Mouse (Mus musculus) limb, embryonic 12.5 days (tissue): ENCODE data around the gene Foxr1. TPM values are rescaled to one million over a fixed set of nuclear protein-coding genes. Genes with fewer than 3 reads are reported as not detected.

Source experiments
- ATAC-seq: fragments of 200-750 bp; cut with Nextera tagmentation; 2 replicates; pipeline ENCODE4 v1.8.0; 2017; ENCODE audit warnings: low read depth, moderate TSS enrichment; ENCODE audit not compliant: insufficient number of reproducible peaks, insufficient read depth, low FRiP score, low TSS enrichment
- H3K27ac ChIP-seq: fragments of 300-500 bp; sonication (generic); 2 replicates; pipeline ENCODE4 v1.5.1; 2016; ENCODE audit warnings: mild to moderate bottlenecking, moderate library complexity
- H3K27me3 ChIP-seq: fragments of 300-500 bp; sonication (generic); 2 replicates; pipeline ENCODE4 v1.6.1; 2016; ENCODE audit warnings: mild to moderate bottlenecking, moderate library complexity
- H3K36me3 ChIP-seq: fragments of 300-500 bp; sonication (generic); 2 replicates; pipeline ENCODE4 v1.6.1; 2016; ENCODE audit warnings: mild to moderate bottlenecking, moderate library complexity
- H3K4me1 ChIP-seq: fragments of 300-500 bp; sonication (generic); replicated peaks from 2 replicates; pipeline ENCODE4 v1.6.1; 2016
- H3K4me2 ChIP-seq: fragments of 300-500 bp; sonication (generic); 2 replicates; pipeline ENCODE4 v1.6.1; 2016; ENCODE audit warnings: mild to moderate bottlenecking, moderate library complexity
- H3K4me3 ChIP-seq: fragments of 300-500 bp; sonication (generic); replicated peaks from 2 replicates; pipeline ENCODE4 v1.5.1; 2016; ENCODE audit warnings: mild to moderate bottlenecking
- H3K9ac ChIP-seq: fragments of 300-500 bp; sonication (generic); replicated peaks from 2 replicates; pipeline ENCODE4 v1.6.1; 2016; ENCODE audit warnings: mild to moderate bottlenecking, moderate library complexity
- H3K9me3 ChIP-seq: fragments of 300-500 bp; sonication (generic); 2 replicates; pipeline ENCODE4 v1.6.1; 2016; ENCODE audit warnings: mild to moderate bottlenecking, moderate library complexity
- WGBS: fragments of 180-500 bp; shearing (Covaris S2); methylation state at CpG from one replicate; pipeline ENCODE4 v1.1.7; 2016; 5-methylcytosine and 5-hydroxymethylcytosine counted together
- polyA plus RNA-seq: library from polyadenylated mRNA; unstranded; fragments of >200 nt; fragmentation: Nextera tagmentation; extraction: Ambion mirVana; gene quantifications from 2 replicates; pipeline ENCODE4 v1.2.1, GENCODE M21; 2016

The Foxr1 gene
- polyA plus RNA-seq, 1 experiment from 2014 or later, result not detected

GRCm38 (mm10) chr9:44484311-44485104, 43.6 kb upstream of the Foxr1 start:
- Histone ChIP-seq H3K9ac (peak overlapping the region; percentile 97), H3K4me3 (peak overlapping the region; percentile 98), H3K4me2 (peak overlapping the region; percentile 97), H3K27ac (0 out of 2 replicates have a peak overlapping the region, but pooled peaks have one; percentile 73), H3K4me1 (peaks cover 72% of the 10 kb centered on the region), H3K36me3 (0 out of 2 replicates have a peak, but pooled peaks cover 4% of the 10 kb centered on the region), H3K27me3 (no peaks in the 10 kb centered on the region), H3K9me3 (no peaks in the 10 kb centered on the region)
- ATAC-seq, result no peak
- 22% methylated on average over 7 of the region's 7 CpGs for WGBS

DNA sequence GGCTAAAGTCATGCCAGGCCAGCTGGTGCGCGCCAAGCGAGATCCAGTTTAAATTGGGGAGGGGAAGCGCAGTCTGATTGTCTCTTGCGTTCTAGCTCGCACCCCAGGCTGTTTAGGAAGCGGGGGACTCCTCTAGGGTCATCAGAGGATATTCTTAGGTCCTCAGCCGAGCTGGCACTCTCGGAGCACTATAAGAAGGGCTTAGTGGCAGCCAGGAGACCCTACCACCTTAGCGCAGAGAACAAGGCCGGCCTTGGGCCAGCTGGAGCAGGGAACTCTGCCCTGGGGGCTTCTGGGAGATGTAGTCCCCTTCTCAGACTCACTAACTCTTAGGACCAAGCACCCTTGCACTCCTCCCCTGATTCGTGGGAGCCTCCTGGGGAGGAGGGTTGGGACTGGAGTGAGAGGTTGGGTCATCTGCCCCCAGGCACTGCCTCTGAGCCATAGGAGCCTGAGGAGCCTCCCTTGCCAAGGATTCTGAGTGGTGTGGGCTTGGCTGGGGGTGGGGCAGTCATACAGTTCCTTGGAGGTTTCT, 42.6 kb upstream of the Foxr1 start:
- Histone ChIP-seq H3K27me3 (no peaks in the 10 kb centered on the region), H3K4me3 (peak overlapping the region; percentile 98), H3K27ac (peak overlapping the region; percentile 97), H3K36me3 (0 out of 2 replicates have a peak, but pooled peaks cover 4% of the 10 kb centered on the region), H3K4me1 (peaks cover 63% of the 10 kb centered on the region), H3K9ac (peak overlapping the region; percentile 97), H3K9me3 (no peaks in the 10 kb centered on the region), H3K4me2 (peak overlapping the region; percentile 97)
- ATAC-seq, result no peak
- WGBS, result 0% methylated on average over 12 of the region's 12 CpGs

GRCm38 (mm10) chr9:44483041-44483509, 42.1 kb upstream of the Foxr1 start:
- WGBS, result under 1% methylated on average over 39 of the region's 39 CpGs
- peak overlapping the region; percentile 98 for H3K4me3 ChIP-seq
- H3K36me3 ChIP-seq, result 0 out of 2 replicates have a peak, but pooled peaks cover 4% of the 10 kb centered on the region
- H3K9me3 ChIP-seq, result no peaks in the 10 kb centered on the region
- H3K27ac ChIP-seq, result peak overlapping the region; percentile 97
- no peaks in the 10 kb centered on the region for H3K27me3 ChIP-seq
- no peak for ATAC-seq
- H3K4me2 ChIP-seq, result peak overlapping the region; percentile 97
- H3K9ac ChIP-seq, result peak overlapping the region; percentile 97
- peaks cover 58% of the 10 kb centered on the region for H3K4me1 ChIP-seq

- no peaks in the 10 kb centered on the region for H3K9me3 ChIP-seq
Observed at GRCm38 (mm10) chr9:44482552-44482951, 41.6 kb upstream of the Foxr1 start, which contains the start of gene Bcl9l. Bcl9l (plus strand) TSS chr9:44482825.

GRCm38 (mm10) chr9:44482112-44482511, 41.2 kb upstream of the Foxr1 start:
- peak overlapping the region; percentile 97 for H3K4me2 ChIP-seq
- H3K4me3 ChIP-seq, result peak overlapping the region; percentile 98
- 0 out of 2 replicates have a peak, but pooled peaks cover 4% of the 10 kb centered on the region for H3K36me3 ChIP-seq
- H3K9ac ChIP-seq, result no peak overlapping the region
- ATAC-seq, result no peak
- peak overlapping the region; percentile 97 for H3K27ac ChIP-seq
- no peaks in the 10 kb centered on the region for H3K27me3 ChIP-seq
- 8% methylated on average over 3 of the region's 3 CpGs for WGBS
- H3K4me1 ChIP-seq, result peaks cover 58% of the 10 kb centered on the region
- H3K9me3 ChIP-seq, result no peaks in the 10 kb centered on the region

More at GRCm38 (mm10) chr9:44482552-44482951, 41.6 kb upstream of the Foxr1 start, which contains the start of gene Bcl9l:
- peaks cover 58% of the 10 kb centered on the region for H3K4me1 ChIP-seq
- peak; percentile 64 for ATAC-seq
- peak within 1 kb of the TSS; percentile 98 for H3K4me3 ChIP-seq
- H3K27me3 ChIP-seq, result no peaks in the 10 kb centered on the region
- WGBS, result under 1% methylated on average over 28 of the region's 31 CpGs
- H3K27ac ChIP-seq, result peak within 1 kb of the TSS; percentile 97
- peak within 1 kb of the TSS; percentile 97 for H3K9ac ChIP-seq
- H3K4me2 ChIP-seq, result peak within 1 kb of the TSS; percentile 97
- 0 out of 2 replicates have a peak, but pooled peaks cover 4% of the 10 kb centered on the region for H3K36me3 ChIP-seq

- no peaks in the 10 kb centered on the region for H3K36me3 ChIP-seq
- H3K27ac ChIP-seq, result peak overlapping the region; percentile 99
- under 1% methylated on average over 26 of the region's 26 CpGs for WGBS
- 0 out of 2 replicates have a peak, but pooled peaks cover 3% of the 10 kb centered on the region for H3K9me3 ChIP-seq
- H3K9ac ChIP-seq, result peak overlapping the region; percentile 88
- peak overlapping the region; percentile 82 for H3K4me3 ChIP-seq
- H3K27me3 ChIP-seq, result no peaks in the 10 kb centered on the region
- peaks cover 35% of the 10 kb centered on the region for H3K4me1 ChIP-seq
- ATAC-seq, result peak; percentile 29
- peak overlapping the region; percentile 93 for H3K4me2 ChIP-seq
Observed at GRCm38 (mm10) chr9:44479628-44480428, 38.9 kb upstream of the Foxr1 start.

DNA sequence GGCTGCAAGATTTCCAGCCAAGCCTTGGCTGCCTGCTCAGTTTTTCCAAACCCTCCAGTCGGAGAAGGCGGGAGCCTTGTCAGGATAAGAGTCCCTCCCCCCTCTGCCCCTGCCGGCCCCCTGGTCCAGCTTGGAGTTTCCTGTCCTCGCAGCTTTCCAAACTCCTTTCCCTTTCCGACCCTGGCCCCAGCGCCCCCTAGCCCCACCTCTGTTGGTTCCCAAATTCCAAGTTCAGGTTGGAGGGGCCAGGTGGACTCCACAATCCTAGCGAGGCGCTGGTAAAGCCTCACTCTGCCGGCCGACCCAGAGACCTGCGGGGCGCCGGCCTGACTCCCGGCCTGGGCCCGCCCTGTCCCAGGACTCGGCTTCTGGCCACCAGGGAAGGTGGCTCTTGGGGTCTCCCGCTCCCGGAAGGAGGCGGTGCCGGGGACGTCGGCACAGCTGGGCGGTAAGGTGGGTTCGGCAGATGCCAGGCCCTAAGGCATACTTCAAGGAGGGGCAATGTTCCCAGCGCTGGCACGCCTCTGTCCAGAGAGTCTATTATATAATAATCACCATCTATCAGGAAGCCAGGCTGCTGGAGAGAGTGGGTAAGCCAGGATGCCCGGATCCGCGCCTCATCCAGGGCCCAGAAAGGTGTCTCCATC, 38.1 kb upstream of the Foxr1 start:
- H3K4me3 ChIP-seq, result peak overlapping the region; percentile 82
- no peaks in the 10 kb centered on the region for H3K36me3 ChIP-seq
- ATAC-seq, result peak; percentile 64
- peak overlapping the region; percentile 93 for H3K4me2 ChIP-seq
- H3K4me1 ChIP-seq, result peaks cover 28% of the 10 kb centered on the region
- WGBS, result under 1% methylated on average over 29 of the region's 29 CpGs
- peak overlapping the region; percentile 88 for H3K9ac ChIP-seq
- peak overlapping the region; percentile 99 for H3K27ac ChIP-seq
- 0 out of 2 replicates have a peak, but pooled peaks cover 3% of the 10 kb centered on the region for H3K27me3 ChIP-seq
- 0 out of 2 replicates have a peak, but pooled peaks cover 3% of the 10 kb centered on the region for H3K9me3 ChIP-seq

DNA sequence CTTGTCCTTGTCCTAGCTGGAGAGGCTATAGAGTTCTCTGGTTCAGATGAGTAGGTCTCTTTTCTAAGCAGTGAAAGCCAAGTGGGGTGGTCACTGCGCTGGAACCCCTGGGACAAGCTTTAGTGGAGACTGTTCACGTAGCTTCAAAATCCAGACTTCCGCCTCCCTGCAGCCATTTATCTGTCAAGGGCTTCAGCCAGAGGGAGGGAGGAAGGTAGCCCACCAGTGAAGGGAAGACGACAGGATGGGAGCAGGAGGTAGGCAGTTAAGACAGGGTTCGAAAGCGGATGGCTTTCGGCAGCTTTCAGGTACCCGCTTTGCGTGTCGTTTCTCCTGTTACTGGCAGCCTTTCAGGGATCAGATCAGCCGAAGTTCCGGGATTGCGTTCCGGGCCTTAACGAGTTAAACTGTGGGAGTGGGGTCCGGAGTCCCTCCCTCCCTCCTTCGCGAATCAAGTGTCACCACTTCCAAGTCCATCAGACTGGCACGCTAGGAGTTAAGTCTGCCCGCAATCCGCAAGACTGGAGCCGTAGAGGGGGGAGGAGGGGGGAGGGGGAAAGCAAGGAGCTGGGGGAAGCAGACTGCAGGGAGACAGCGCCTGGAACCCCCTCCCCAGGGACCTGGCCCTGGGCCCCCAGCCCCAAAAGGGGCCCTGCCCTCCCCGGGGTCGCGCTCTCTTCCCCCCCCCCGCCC, 37.4 kb upstream of the Foxr1 start:
- H3K4me1 ChIP-seq, result peaks cover 23% of the 10 kb centered on the region
- peak overlapping the region; percentile 93 for H3K4me2 ChIP-seq
- H3K9me3 ChIP-seq, result 0 out of 2 replicates have a peak, but pooled peaks cover 3% of the 10 kb centered on the region
- WGBS, result 1% methylated on average over 24 of the region's 27 CpGs
- peak overlapping the region; percentile 82 for H3K4me3 ChIP-seq
- ATAC-seq, result peak; percentile 57
- 0 out of 2 replicates have a peak, but pooled peaks cover 3% of the 10 kb centered on the region for H3K27me3 ChIP-seq
- H3K27ac ChIP-seq, result peak overlapping the region; percentile 99
- no peaks in the 10 kb centered on the region for H3K36me3 ChIP-seq
- H3K9ac ChIP-seq, result peak overlapping the region; percentile 88

- H3K36me3 ChIP-seq, result no peaks in the 10 kb centered on the region
- no peak for ATAC-seq
- H3K27ac ChIP-seq, result peak overlapping the region; percentile 99
- H3K27me3 ChIP-seq, result 0 out of 2 replicates have a peak, but pooled peaks cover 3% of the 10 kb centered on the region
- peak overlapping the region; percentile 93 for H3K4me2 ChIP-seq
- 0 out of 2 replicates have a peak, but pooled peaks cover 3% of the 10 kb centered on the region for H3K9me3 ChIP-seq
- H3K4me1 ChIP-seq, result peaks cover 23% of the 10 kb centered on the region
- peak overlapping the region; percentile 88 for H3K9ac ChIP-seq
- 5% methylated on average over 24 of the region's 24 CpGs for WGBS
- peak overlapping the region; percentile 82 for H3K4me3 ChIP-seq
Observed at GRCm38 (mm10) chr9:44477339-44478228, 36.6 kb upstream of the Foxr1 start.
